Mouse (Mus musculus): ENCODE measurements around the gene F830045P16Rik. TPM values are rescaled to one million over a fixed set of nuclear protein-coding genes. Genes with fewer than 3 reads are reported as not detected.
"Not testable (repeated sequence)": the region's sequence is repeated elsewhere in the genome, so short reads cannot be mapped to it uniquely, and the experiment has no call there.

Gene F830045P16Rik
- polyA plus RNA-seq, 1 experiment from 2014 or later = not detected

DNA sequence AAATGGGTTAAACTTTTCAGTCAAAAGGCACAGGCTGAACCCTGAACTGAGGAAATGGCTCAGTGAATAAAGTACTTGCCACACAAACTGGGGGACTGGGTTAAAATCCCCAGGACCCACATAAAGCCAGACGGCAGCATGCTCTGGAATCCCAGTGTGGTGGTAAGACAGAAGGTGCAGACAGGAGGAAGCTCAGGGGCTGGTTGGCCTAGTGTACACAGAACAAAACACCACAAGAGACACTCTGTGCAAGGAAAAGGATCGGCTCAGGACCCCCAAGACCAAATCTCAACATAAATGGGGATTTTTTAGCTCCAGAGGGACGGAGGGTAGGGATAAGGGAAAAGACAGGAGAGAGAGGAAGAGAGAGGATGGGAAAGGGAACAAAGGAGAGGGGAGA, 17.9 kb downstream of the F830045P16Rik start:
- WGBS = 77% methylated on average over 3 of the region's 3 CpGs
- no peak for ATAC-seq (ENCODE audit: borderline replicate concordance, extremely low read depth, low FRiP score, low TSS enrichment)
- H3K4me2 ChIP-seq = no peak overlapping the region

DNA sequence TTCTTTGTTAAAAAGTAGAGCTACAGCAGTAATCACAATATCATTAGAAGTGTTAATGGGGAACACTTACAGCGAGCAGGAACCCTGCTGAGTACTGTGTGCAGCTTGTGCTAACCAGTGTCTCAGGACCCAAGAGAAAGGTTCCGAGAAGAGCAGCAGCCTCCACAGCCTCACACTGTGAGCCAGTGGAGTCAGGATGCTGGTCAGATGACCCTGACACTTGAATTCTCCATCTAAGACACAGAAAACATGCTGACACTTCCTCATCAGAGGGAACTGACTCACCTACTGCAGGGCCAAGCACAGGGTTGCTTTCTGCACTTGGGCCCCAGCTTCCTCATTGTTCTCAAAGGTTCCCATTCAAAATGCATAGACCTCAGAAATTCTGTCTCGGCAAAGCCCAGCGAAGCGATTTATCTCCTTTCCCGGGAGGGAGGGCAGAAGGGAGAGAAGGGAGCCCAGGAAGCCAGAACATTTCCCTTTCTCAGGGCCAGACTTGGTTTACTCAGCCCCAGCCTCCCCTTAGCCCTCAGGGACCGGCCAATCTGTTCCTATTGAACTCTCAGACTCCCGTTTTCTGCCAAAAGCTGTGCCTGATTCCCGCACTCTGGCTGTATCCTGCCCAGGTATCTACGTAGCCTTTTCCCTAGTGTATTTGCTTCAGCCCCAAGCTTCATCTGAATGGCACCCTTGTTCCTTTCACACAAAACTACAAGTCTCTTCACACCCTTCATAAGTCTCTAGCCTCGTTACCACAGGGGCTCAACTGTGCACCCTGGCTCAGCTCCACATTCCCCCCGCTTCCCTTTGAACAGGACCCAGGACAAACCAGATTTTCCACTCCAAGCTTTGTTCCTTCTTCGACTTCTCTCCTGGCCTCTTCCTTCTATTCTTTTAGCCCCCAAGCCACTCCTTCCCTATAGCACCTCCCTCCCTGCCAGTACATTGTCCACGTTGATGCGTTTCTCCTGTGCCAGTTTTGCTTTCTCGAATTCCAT, 21.2 kb downstream of the F830045P16Rik start:
- peaks cover 15% of the 10 kb centered on the region; the same call in 1 of the 2 replicates for H3K4me1 ChIP-seq
- H3K4me2 ChIP-seq = peak overlapping the region; percentile 8; the same call in 1 of the 2 replicates
- no peaks in the 10 kb centered on the region for H3K27me3 ChIP-seq
- peak; percentile 80 for ATAC-seq (ENCODE audit: borderline replicate concordance, extremely low read depth, low FRiP score, low TSS enrichment)
- H3K36me3 ChIP-seq = no peaks in the 10 kb centered on the region
- no peaks in the 10 kb centered on the region for H3K9me3 ChIP-seq
- WGBS = 43% methylated on average over 16 of the region's 16 CpGs
- peak overlapping the region; percentile 79 for H3K27ac ChIP-seq
- no peak overlapping the region for H3K4me3 ChIP-seq
- H3K9ac ChIP-seq = no peak overlapping the region

More for the DNA sequence above, 17.9 kb downstream of the F830045P16Rik start:
- Histone ChIP-seq H3K9me3 (no peaks in the 10 kb centered on the region), H3K9ac (no peak overlapping the region), H3K36me3 (no peaks in the 10 kb centered on the region), H3K27me3 (no peaks in the 10 kb centered on the region), H3K27ac (no peak overlapping the region), H3K4me1 (peaks cover 15% of the 10 kb centered on the region; the same call in 1 of the 2 replicates), H3K4me3 (no peak overlapping the region)

DNA sequence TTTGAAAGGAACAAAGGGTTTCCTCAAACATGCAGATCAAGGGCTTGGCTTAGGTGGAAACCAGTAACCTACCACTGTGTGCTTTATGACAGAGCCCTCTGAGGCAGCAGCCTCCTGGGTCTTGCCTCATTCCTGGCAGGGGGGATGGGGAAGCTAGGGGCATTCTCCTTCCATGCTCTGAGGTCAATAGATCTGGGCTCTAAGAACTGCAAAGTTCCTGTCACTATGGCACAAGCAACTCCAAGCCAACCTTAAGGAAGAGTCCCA, 22.1 kb downstream of the F830045P16Rik start:
- H3K27ac ChIP-seq = no peak overlapping the region
- no peaks in the 10 kb centered on the region for H3K36me3 ChIP-seq
- peaks cover 15% of the 10 kb centered on the region; the same call in 1 of the 2 replicates for H3K4me1 ChIP-seq
- no peak overlapping the region for H3K4me3 ChIP-seq
- no peaks in the 10 kb centered on the region for H3K9me3 ChIP-seq
- no peak overlapping the region for H3K4me2 ChIP-seq
- no peak for ATAC-seq (ENCODE audit: borderline replicate concordance, extremely low read depth, low FRiP score, low TSS enrichment)
- H3K9ac ChIP-seq = no peak overlapping the region
- H3K27me3 ChIP-seq = no peaks in the 10 kb centered on the region

DNA sequence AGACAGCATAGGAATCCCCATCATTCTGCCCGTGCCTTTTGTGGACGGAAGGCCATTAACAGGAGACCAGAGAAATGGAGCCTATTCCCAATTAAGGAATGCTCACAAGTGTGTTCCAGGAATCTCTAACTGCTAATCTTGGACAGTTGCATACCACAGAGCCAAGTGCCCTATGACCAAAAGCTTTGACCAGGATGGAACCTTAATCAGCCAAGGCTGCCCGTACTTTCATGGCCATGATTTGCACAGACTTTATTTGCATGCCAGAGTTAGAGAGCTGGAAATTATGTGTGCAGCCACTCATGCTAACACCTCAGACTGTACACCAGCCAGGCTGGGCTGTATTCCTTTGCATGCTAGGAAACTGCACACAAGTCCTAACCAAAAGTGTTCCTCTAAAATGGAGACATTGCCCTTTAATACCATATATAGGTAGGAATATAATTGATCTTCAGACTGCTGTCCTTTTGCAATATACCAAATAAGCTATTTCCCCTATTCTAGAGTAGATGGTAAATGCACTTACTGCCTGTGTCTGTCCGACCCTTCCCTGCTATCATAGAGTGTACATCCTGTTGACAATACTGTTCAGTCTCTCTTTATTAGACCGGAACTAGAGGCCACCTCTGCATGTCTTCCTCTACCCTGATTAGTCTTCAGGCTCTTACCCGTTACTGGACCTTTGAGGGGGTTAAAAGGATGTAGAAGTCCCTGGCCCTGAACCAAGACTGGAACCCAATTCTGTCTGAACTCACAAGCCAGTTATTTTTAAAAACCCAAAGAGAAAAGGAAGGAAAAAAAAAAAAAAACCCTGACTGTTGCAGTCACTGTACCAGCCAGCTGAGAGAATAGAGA, 22.6 kb downstream of the F830045P16Rik start:
- peaks cover 15% of the 10 kb centered on the region; the same call in 1 of the 2 replicates for H3K4me1 ChIP-seq
- H3K27ac ChIP-seq = no peak overlapping the region
- no peaks in the 10 kb centered on the region for H3K9me3 ChIP-seq
- no peak overlapping the region for H3K4me3 ChIP-seq
- H3K27me3 ChIP-seq = no peaks in the 10 kb centered on the region
- WGBS = 68% methylated on average over 6 of the region's 6 CpGs
- ATAC-seq (ENCODE audit: borderline replicate concordance, extremely low read depth, low FRiP score, low TSS enrichment) = no peak
- H3K36me3 ChIP-seq = no peaks in the 10 kb centered on the region
- H3K9ac ChIP-seq = no peak overlapping the region
- no peak overlapping the region for H3K4me2 ChIP-seq

DNA sequence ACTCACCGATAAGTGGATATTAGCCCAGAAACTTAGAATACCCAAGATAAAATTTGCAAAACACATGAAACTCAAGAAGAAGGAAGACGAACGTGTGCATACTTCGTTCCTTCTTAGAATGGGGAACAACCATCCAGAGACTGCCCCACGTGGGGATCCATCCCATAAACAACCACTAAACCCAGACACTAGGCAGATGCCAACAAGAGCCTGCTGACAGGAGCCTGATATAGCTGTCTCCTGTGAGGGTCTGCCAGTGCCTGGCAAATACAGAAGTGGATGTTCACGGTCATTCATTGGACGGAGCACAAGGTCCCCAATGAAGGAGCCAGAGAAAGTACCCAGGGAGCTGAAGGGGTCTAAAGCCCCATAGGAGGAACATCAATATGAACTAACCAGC, 24.3 kb downstream of the F830045P16Rik start:
- not testable (repeated sequence) for H3K9ac ChIP-seq; ATAC-seq (ENCODE audit: borderline replicate concordance, extremely low read depth, low FRiP score, low TSS enrichment)
- 86% methylated on average over 7 of the region's 7 CpGs for WGBS

DNA sequence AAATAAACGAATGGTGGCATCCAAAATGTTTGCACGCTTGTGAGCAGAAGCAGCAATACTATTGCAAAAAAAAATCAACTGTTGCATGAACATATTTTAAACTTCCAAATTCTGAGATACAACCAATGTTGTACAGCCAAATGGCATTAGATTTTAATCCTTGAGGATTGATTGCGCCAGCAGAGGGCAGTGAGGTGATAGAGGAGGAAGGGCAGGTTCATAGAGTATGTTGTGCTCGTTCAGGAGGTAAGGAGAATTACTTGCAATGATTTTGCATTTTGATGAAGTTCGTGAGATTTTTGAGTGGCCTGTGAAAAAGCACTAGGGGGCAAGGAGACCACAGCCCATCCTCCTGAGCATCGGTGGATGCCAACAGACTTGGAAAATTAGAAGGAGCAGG, 33.8 kb downstream of the F830045P16Rik start:
- Histone ChIP-seq H3K36me3 (no peaks in the 10 kb centered on the region), H3K4me1 (no peaks in the 10 kb centered on the region), H3K27me3 (no peaks in the 10 kb centered on the region), H3K4me2 (no peak overlapping the region), H3K4me3 (no peak overlapping the region), H3K27ac (no peak overlapping the region), H3K9me3 (no peaks in the 10 kb centered on the region), H3K9ac (no peak overlapping the region)
- WGBS = 13% methylated on average over 6 of the region's 6 CpGs
- no peak for ATAC-seq (ENCODE audit: borderline replicate concordance, extremely low read depth, low FRiP score, low TSS enrichment)

More for the DNA sequence above, 24.3 kb downstream of the F830045P16Rik start:
- H3K36me3 ChIP-seq, H3K27me3 ChIP-seq, H3K9me3 ChIP-seq, H3K4me3 ChIP-seq, H3K4me2 ChIP-seq, H3K27ac ChIP-seq: not testable (repeated sequence)
- H3K4me1 ChIP-seq = peaks cover 15% of the 10 kb centered on the region; the same call in 1 of the 2 replicates

DNA sequence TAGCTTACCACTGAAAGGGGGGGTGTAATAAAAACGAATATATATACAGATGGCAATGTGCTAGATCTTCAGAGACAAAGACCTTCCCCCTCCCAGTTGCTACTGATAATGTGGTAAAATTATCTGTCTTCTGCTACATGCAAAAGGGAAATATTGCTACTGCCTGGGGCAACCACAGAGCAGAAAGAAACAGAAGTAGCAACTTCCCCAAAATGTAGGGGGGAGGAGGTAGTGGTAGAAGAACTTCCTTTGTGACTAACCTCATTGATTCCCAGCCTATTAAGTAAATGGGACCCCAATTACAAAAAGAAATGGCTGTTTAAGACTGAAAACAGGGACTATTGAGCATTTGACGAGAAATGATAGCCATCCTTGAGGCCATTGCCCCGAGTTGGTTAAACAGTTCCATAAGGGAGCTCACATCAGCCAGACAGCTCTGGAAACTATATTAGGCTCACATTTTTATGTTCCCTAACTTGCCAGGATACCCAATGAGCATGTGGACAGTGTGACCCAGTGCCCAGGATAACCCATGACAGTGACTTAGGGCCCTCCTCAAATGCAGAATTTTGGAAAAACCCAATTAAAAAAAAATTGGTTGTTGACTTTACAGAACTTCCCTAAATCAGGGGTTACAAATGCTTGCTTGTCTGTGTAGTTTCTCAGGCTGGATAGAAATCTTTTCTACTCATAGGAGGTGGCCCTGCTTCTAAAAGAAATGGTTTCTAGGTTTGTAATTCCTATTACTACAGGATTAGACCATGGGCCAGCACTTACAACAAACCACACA, 46.7 kb downstream of the F830045P16Rik start:
- Histone ChIP-seq H3K9ac (no peak overlapping the region), H3K27ac (no peak overlapping the region), H3K9me3 (no peaks in the 10 kb centered on the region), H3K4me2 (no peak overlapping the region), H3K27me3 (no peaks in the 10 kb centered on the region), H3K4me3 (no peak overlapping the region), H3K36me3 (no peaks in the 10 kb centered on the region), H3K4me1 (no peaks in the 10 kb centered on the region)
- WGBS = 65% methylated on average over 3 of the region's 3 CpGs
- ATAC-seq (ENCODE audit: borderline replicate concordance, extremely low read depth, low FRiP score, low TSS enrichment) = no peak

DNA sequence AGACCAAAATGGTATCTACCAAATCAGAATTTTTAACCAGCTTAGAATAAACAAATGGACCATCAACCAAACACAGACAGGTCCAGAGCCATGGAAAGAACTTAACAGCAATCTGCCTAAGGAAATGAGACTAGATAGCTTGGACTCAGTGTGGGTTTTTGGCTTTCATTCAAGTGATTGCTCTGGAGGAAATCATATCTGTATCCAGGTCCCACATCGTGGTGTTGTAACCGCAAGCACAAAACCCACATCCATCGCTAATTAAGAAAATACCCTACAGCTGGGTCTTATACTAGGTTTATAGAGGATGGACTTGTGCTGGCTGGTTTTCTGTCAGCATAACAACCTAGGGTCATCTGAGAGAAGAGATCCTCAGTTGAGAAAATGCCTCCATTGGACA, 53.3 kb downstream of the F830045P16Rik start:
- 96% methylated on average over 3 of the region's 3 CpGs for WGBS
- no peak overlapping the region for H3K4me3 ChIP-seq
- no peak for ATAC-seq (ENCODE audit: borderline replicate concordance, extremely low read depth, low FRiP score, low TSS enrichment)

DNA sequence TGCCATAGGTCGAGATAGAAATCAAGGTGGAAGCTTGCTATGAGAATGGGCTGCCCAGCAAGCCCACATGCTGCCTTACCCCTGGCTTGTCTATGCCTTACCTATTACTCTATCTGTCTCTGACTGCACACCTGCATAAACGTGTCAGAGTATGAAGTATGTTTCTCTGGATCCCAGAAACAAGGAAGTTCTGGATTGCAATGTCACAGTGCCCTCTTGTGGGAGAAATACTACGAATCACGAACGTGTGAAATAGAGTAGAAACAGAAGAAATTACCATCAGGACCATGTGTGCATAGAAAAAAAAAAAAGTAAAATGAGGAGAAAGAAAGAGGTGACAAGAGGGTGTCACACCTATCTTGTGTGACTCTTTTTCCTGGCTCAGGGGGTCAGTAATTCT, 64.5 kb downstream of the F830045P16Rik start:
- no peaks in the 10 kb centered on the region for H3K36me3 ChIP-seq
- H3K27me3 ChIP-seq = no peaks in the 10 kb centered on the region
- no peak overlapping the region for H3K9ac ChIP-seq
- H3K4me2 ChIP-seq = no peak overlapping the region
- no peaks in the 10 kb centered on the region for H3K4me1 ChIP-seq
- ATAC-seq (ENCODE audit: borderline replicate concordance, extremely low read depth, low FRiP score, low TSS enrichment) = no peak
- H3K4me3 ChIP-seq = no peak overlapping the region
- no peaks in the 10 kb centered on the region for H3K9me3 ChIP-seq
- WGBS = 24% methylated on average over 5 of the region's 5 CpGs
- H3K27ac ChIP-seq = no peak overlapping the region

More for the DNA sequence above, 53.3 kb downstream of the F830045P16Rik start:
- Histone ChIP-seq H3K9me3 (no peaks in the 10 kb centered on the region), H3K27me3 (no peaks in the 10 kb centered on the region), H3K4me2 (no peak overlapping the region), H3K4me1 (no peaks in the 10 kb centered on the region), H3K9ac (no peak overlapping the region), H3K36me3 (no peaks in the 10 kb centered on the region), H3K27ac (no peak overlapping the region)

DNA sequence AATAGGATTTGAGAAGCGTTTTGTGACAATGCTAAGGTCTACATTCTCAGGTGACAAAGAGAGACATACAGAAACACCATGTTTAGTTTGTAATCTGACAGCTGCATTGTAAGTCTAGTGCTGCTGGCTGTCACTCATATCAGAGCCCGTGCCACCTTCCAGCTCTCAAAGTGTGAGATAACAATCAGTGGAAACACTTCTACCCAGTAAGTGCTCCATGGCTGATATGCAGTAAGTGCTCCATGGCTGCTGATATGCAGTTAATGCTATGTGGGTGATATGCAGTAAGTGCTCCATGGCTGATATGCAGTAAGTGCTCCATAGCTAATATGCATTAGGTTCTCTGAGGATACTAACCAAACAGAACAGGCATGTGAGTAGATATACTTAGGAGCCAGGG, 65.6 kb downstream of the F830045P16Rik start:
- no peak overlapping the region for H3K4me2 ChIP-seq
- WGBS = 50% methylated on average over 2 of the region's 2 CpGs
- H3K9me3 ChIP-seq = no peaks in the 10 kb centered on the region
- H3K36me3 ChIP-seq = no peaks in the 10 kb centered on the region
- H3K27ac ChIP-seq = no peak overlapping the region
- H3K27me3 ChIP-seq = no peaks in the 10 kb centered on the region
- H3K4me3 ChIP-seq = no peak overlapping the region
- H3K4me1 ChIP-seq = no peaks in the 10 kb centered on the region
- no peak for ATAC-seq (ENCODE audit: borderline replicate concordance, extremely low read depth, low FRiP score, low TSS enrichment)
- no peak overlapping the region for H3K9ac ChIP-seq

DNA sequence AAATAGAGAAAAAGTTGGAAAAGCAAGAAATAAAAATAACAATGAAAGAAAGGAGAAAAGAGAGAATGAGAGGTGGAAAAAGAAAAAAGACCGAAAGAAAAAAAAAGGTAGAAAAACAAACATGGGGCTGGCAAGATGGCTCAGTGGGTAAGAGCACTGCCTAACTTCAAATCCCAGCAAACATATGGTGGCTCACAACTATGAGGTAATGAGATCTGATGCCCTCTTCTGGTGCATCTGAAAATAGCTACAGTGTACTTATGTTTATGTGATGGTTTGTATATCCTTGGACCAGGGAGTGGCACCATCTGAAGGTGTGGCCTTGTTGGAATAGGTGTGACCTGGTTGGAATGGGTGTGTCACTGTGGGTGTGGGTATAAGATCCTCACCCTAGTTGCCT, 97.6 kb downstream of the F830045P16Rik start:
- not testable (repeated sequence) for H3K36me3 ChIP-seq; H3K4me2 ChIP-seq; ATAC-seq (ENCODE audit: borderline replicate concordance, extremely low read depth, low FRiP score, low TSS enrichment); H3K4me1 ChIP-seq; H3K27me3 ChIP-seq; H3K27ac ChIP-seq; H3K4me3 ChIP-seq; H3K9ac ChIP-seq; H3K9me3 ChIP-seq
- WGBS = 85% methylated on average over 1 of the region's 1 CpGs

Data from lung, embryonic 15.5 days (tissue).